Mouse (Mus musculus) cerebellum, adult 2 months (tissue): ENCODE measurements around the gene Efna3. TPM values are rescaled to one million over a fixed set of nuclear protein-coding genes. Genes with fewer than 3 reads are reported as not detected.
A peak's percentile ranks its signal among the peaks of the same experiment; 100 is the strongest.

ENCODE experiments used
- DNase-seq, 2 experiments: peaks; one replicate each; pipeline ENCODE4 v3.0.0; 2021
- H3K27ac ChIP-seq: fragments of 200-500 bp; 2 replicates; pipeline ENCODE4 v1.5.1; 2012; ENCODE audit warnings: low read length, control low read depth, inconsistent platforms; ENCODE audit not compliant: insufficient read depth
- H3K27me3 ChIP-seq: fragments of 200-500 bp; 2 replicates; pipeline ENCODE4 v1.6.1; 2012; ENCODE audit warnings: inconsistent platforms, mild to moderate bottlenecking, low read length, moderate library complexity; ENCODE audit not compliant: control insufficient read depth, insufficient read depth
- H3K4me1 ChIP-seq: fragments of 200-500 bp; 2 replicates; pipeline ENCODE4 v1.6.1; 2011; ENCODE audit warnings: low read length; ENCODE audit not compliant: control insufficient read depth, insufficient read depth
- H3K4me3 ChIP-seq: fragments of 200-500 bp; replicated peaks from 2 replicates; pipeline ENCODE3; 2011; ENCODE audit warnings: mild to moderate bottlenecking, low read depth, low read length, control low read depth; ENCODE audit not compliant: insufficient read depth
- CTCF ChIP-seq: fragments of 200-500 bp; IDR thresholded peaks from 2 replicates; pipeline ENCODE4 v1.5.1; 2011; ENCODE audit warnings: low read depth, mild to moderate bottlenecking, control low read depth, low read length, moderate library complexity, borderline replicate concordance; ENCODE audit not compliant: insufficient read depth
- POLR2A ChIP-seq: fragments of 200-500 bp; IDR thresholded peaks from 2 replicates; pipeline ENCODE4 v1.6.1; 2011; ENCODE audit warnings: low read length, control low read depth, borderline replicate concordance; ENCODE audit not compliant: insufficient read depth
- WGBS: fragments of 180-500 bp; shearing (Covaris S2); methylation state at CpG from one replicate; pipeline ENCODE4 v1.1.7; 2018; 5-methylcytosine and 5-hydroxymethylcytosine counted together
- polyA plus RNA-seq: library from polyadenylated mRNA; depleted of rRNA; stranded (reverse); fragments of >200 nt; gene quantifications from 2 replicates; pipeline ENCODE4 v1.2.3, GENCODE M21; 2012

Efna3 gene
- polyA plus RNA-seq, 1 experiment, result 37.0 TPM

DNA sequence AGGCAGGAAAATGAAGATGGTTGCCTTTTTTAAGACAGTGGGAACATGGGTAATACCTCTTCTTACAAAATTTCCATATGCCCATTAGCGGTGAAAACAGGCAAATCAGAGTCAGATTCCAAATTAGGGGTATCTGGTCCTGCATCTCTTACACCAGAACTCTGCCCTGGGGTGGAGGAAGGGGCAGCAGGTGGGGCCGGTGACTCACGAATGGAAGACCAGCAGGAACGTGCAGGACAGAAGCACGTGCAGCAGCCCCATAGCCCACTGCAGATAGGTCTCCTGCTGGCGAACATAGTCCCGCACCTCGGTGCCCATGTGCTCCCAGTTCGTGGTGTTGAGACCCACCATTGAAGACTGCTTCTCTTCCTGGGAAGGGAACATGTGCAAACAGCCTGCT lies 33.3 kb upstream of the Efna3 start:
- 71% methylated on average over 9 of the region's 9 CpGs for WGBS
- H3K27me3 ChIP-seq, result no peaks in the 10 kb centered on the region
- H3K4me3 ChIP-seq, result no peak overlapping the region
- TF ChIP-seq CTCF, result no peak
- no peak for TF ChIP-seq POLR2A
- H3K27ac ChIP-seq, result no peak overlapping the region
- H3K4me1 ChIP-seq, result no peaks in the 10 kb centered on the region
- DNase-seq, result no peak

DNA sequence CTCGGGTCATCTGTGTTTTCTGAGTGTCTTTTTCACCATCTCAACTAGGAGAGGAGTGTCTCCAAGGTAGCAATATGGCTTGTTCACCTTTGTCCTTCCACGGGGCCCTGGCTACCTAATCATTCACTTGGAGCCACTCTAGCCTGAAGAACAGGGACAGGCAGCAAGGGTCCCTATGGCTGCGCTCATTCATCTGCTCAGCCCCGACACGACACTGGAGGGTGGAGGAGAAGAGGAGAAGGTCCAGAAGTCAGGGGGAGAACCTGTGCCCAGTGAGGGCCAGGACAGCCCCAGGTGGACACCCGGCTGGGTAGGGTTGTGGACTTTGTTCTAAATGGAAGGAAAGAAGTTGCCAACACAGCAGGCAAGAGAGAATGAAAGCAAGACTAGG lies 32.7 kb upstream of the Efna3 start:
- WGBS, result 75% methylated on average over 6 of the region's 6 CpGs
- H3K27me3 ChIP-seq, result no peaks in the 10 kb centered on the region
- no peak overlapping the region for H3K27ac ChIP-seq
- TF ChIP-seq POLR2A (no peak), CTCF (no peak)
- H3K4me1 ChIP-seq, result no peaks in the 10 kb centered on the region
- no peak for DNase-seq
- no peak overlapping the region for H3K4me3 ChIP-seq

DNA sequence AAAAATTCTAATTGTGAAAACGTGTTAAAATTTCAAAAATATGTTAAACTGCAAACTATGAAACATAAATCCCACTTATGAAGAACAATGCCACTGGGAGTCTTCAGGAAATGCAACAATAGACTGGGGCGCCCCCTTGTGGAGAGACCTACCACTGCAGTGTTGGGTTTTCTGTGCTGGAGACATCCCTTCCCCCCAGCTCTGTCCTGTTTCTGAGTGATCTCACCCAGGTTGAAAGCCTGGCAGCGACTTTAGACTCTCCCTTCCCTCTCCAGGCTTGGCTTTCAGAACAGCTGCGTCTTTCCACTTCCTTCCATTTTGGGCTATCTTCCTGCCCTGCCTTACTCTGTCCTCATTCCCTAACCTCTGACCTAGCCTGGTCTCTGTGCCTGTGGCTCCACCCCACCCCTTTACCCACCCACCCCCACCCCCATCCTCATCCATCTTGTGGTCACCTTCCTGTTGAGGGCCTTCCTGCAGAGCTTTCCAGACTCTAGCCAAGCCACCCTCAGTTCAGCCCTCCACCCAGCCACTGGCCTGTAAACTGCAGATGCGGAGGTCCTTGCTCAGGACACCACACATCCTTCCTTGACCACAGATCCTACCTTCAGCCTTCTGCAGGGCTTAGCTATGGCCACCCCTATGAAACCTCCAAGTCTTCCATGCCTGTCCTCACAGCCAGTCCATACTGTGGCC lies 32.2 kb upstream of the Efna3 start:
- Histone ChIP-seq H3K27me3 (no peaks in the 10 kb centered on the region), H3K4me1 (no peaks in the 10 kb centered on the region), H3K4me3 (no peak overlapping the region), H3K27ac (no peak overlapping the region)
- peak; percentile 81 to 89 for DNase-seq
- TF ChIP-seq CTCF, result peak; percentile 88
- TF ChIP-seq POLR2A, result no peak
- 20% methylated on average over 5 of the region's 5 CpGs for WGBS

DNA sequence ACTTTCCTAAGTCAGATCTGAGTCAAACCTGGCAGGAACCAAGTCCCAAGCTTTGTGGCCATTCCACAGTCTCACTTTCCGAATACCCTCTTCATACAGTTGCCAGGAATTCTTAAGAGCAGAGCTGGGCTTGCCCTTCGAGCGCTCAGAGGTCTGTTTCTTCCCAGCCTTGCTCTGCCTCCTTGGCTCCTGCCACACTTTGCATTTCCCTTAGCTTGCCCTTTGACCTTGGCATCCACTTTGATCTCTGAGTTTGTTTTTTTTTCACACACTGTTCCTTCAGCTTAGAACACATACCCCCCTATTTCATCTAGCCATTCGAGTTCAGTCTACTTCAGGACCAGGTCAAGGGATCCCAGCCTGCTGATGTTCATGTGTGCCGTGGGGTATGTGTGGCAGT lies 28.5 kb upstream of the Efna3 start:
- WGBS, result 77% methylated on average over 5 of the region's 5 CpGs
- DNase-seq, result no peak
- TF ChIP-seq POLR2A, result no peak
- no peak for TF ChIP-seq CTCF

DNA sequence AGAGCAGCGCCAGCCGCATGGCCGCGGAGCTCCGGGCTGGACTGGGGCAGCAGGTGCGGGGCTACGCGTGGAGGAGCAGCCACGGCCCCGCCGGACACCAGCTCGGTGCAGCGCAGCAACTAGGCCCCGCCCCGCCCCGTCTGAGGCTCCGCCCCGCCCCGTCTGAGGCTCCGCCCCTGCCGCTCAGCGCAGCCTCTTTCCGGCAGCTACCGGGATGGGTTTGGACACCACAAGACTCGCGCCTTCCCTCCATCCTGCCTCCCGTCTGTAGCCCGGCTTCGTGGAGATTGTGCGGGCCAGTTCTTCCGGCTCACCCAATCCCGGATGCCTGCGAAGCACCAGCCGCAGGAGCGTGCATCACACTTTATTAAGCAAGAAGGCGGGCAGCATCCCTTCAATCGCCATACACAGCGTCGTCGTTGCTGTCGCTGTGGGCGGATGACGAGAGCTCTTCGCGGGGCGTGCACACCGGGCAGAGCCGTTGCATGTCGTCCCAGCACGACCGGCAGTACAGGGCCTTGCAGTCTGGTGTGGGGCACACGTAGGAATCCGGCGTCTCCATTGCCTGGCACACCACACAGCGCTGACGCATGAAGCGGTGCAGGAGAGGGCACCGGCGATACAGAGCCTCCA lies 27.2 kb upstream of the Efna3 start, which contains the start of gene Adam15:
TSS of gene Adam15 (minus strand) at position 128 of the 633 bp plus-strand sequence.
- peak; percentile 93 to 95 for DNase-seq
- under 1% methylated on average over 58 of the region's 59 CpGs for WGBS
- Histone ChIP-seq H3K27me3 (no peaks in the 10 kb centered on the region), H3K4me1 (no peaks in the 10 kb centered on the region), H3K4me3 (peak within 1 kb of the TSS; percentile 62), H3K27ac (peak within 1 kb of the TSS; percentile 19)
- no peak for TF ChIP-seq CTCF
- TF ChIP-seq POLR2A, result peak; percentile 91

More for the DNA sequence above, 28.5 kb upstream of the Efna3 start:
- Histone ChIP-seq H3K27me3 (no peaks in the 10 kb centered on the region), H3K27ac (no peak overlapping the region), H3K4me3 (no peak overlapping the region), H3K4me1 (no peaks in the 10 kb centered on the region)

DNA sequence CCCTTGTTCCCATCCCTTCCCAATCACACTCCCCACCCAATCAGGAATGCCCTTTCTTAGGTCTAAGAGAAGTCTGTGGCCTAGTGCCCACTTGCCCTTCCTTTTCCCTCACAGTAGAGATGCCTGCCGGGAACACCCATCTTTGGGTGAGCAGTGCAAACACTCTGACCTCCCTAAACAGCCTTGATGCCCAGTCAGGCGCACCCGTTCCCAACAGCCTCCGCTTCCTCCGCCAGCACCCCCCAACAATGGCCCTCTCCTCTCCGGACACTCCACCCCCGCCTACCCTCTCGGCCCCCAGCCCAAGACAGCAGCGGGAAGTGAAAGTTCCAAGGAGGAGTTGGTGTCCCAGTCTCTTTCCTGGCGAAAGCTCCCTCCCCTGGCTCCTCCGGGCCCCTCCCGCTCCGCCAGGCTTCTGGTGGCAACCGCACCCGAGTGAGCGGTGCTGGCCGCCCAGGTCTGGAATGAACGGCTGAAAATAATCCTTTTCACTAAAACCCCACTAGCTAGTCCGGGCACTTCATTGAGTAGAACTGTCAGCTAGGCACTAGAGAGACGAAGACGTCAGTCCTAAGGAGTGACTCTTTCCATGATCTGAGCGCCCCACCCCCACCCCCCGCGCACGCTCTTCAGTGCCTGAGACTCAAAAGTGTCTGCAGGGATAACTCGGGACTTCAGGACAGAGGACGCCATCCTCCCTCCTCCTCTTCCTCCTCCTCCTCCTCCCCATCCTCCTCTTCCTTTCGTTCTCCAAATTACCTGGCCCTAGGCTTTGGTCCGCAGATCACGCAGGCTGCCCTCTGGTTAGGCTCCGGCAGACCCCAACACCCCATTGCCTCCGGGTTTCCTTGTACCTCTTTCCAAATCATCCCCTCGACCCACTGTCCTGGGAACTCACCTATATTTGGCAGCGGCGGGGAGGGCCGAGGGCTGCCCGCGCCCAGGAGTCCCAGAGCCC lies 26.4 kb upstream of the Efna3 start:
- H3K27ac ChIP-seq, result peak overlapping the region; percentile 17; the same call in 1 of the 2 replicates
- 1% methylated on average over 38 of the region's 38 CpGs for WGBS
- no peaks in the 10 kb centered on the region for H3K27me3 ChIP-seq
- H3K4me3 ChIP-seq, result peak overlapping the region; percentile 62
- no peaks in the 10 kb centered on the region for H3K4me1 ChIP-seq
- TF ChIP-seq CTCF (no peak), POLR2A (no peak)
- DNase-seq, result peak; percentile 43 to 57

DNA sequence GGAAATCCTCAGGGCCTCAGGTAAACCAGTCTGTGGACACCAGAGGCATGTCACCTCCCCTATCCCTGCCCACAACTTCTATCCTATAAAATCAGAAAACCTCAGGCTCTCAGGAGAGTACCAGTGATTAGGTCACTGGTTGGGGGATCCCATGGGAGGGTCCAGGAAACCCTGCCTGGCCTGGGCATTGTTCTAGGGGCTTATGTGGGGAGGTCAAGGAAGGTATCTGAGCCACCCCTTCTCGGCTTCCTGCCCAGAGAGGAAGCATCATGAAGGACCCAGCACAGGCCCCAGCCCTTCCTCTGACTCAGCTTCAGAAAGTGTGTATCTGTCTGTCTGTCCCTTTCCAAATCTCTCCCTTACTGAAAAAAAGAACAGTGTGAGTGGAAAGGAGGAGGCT lies 25.2 kb upstream of the Efna3 start:
- no peak overlapping the region for H3K27ac ChIP-seq
- H3K4me1 ChIP-seq, result no peaks in the 10 kb centered on the region
- no peak for DNase-seq
- no peak for TF ChIP-seq CTCF
- no peak for TF ChIP-seq POLR2A
- H3K27me3 ChIP-seq, result no peaks in the 10 kb centered on the region
- WGBS, result 92% methylated on average over 1 of the region's 1 CpGs
- H3K4me3 ChIP-seq, result no peak overlapping the region
